ENCODE assay signal across 7 mouse cellular contexts in genomic region chrX:72918682-72919059, GRCm38 (mm10). TPM values are rescaled to one million over a fixed set of nuclear protein-coding genes. Genes with fewer than 3 reads are reported as not detected.
DNase-seq lines count a peak whose midpoint lies in the region; ATAC-seq and TF ChIP-seq lines count a peak whose summit lies in the region.

No protein-coding gene starts in this region.

- peak overlapping the region; percentile 61 for H3K4me2 ChIP-seq in lung, embryonic 15.5 days

- TF ChIP-seq CTCF in olfactory bulb, adult 2 months (IDR thresholded peaks at IDR 0.05; ENCODE audit: insufficient read depth, low read depth, low read length): no peak

- H3K9ac ChIP-seq in lung, embryonic 15.5 days: peak overlapping the region; percentile 45

- peak overlapping the region; percentile 56 for H3K4me3 ChIP-seq in lung, embryonic 15.5 days
- peak overlapping the region; percentile 64 for H3K4me3 ChIP-seq in forebrain, embryonic 10.5 days
- peak overlapping the region; percentile 63 for H3K4me3 ChIP-seq in limb, embryonic 10.5 days
- H3K4me3 ChIP-seq in olfactory bulb, adult 2 months (ENCODE audit: insufficient read depth, low read depth, low read length): peak overlapping the region; percentile 63

- 0 out of 2 replicates have a peak, but pooled peaks cover 8% of the 10 kb centered on the region for H3K4me1 ChIP-seq in lung, embryonic 15.5 days
- peaks cover 17% of the 10 kb centered on the region for H3K4me1 ChIP-seq in forebrain, embryonic 10.5 days
- no peaks in the 10 kb centered on the region for H3K4me1 ChIP-seq in limb, embryonic 10.5 days
- no peaks in the 10 kb centered on the region for H3K4me1 ChIP-seq in olfactory bulb, adult 2 months (ENCODE audit: control insufficient read depth, insufficient read depth, low read length)

- no peaks in the 10 kb centered on the region for H3K36me3 ChIP-seq in lung, embryonic 15.5 days
- peaks cover 13% of the 10 kb centered on the region; the same call in 1 of the 2 replicates for H3K36me3 ChIP-seq in forebrain, embryonic 10.5 days (replicated peaks)
- 0 out of 2 replicates have a peak, but pooled peaks cover 4% of the 10 kb centered on the region for H3K36me3 ChIP-seq in limb, embryonic 10.5 days

- WGBS in lung, embryonic 15.5 days: 10% methylated on average over 6 of the region's 6 CpGs
- 15% methylated on average over 6 of the region's 6 CpGs for WGBS in forebrain, embryonic 10.5 days
- WGBS in limb, embryonic 10.5 days: 16% methylated on average over 6 of the region's 6 CpGs
- WGBS in olfactory bulb, adult 2 months: 12% methylated on average over 6 of the region's 6 CpGs

- no peak for ATAC-seq in lung, embryonic 15.5 days (ENCODE audit: borderline replicate concordance, extremely low read depth, low FRiP score, low TSS enrichment)
- no peak for ATAC-seq in inflammation-experienced regulatory T-cells, adult 6 months

- no peak overlapping the region for H3K27ac ChIP-seq in lung, embryonic 15.5 days
- H3K27ac ChIP-seq in forebrain, embryonic 10.5 days: peak overlapping the region; percentile 85
- peak overlapping the region; percentile 79 for H3K27ac ChIP-seq in limb, embryonic 10.5 days
- peak overlapping the region; percentile 56; the same call in 1 of the 2 replicates for H3K27ac ChIP-seq in olfactory bulb, adult 2 months (ENCODE audit: insufficient read depth, low read depth, low read length)

- H3K9me3 ChIP-seq in lung, embryonic 15.5 days: no peaks in the 10 kb centered on the region
- H3K9me3 ChIP-seq in forebrain, embryonic 10.5 days: no peaks in the 10 kb centered on the region
- no peaks in the 10 kb centered on the region for H3K9me3 ChIP-seq in limb, embryonic 10.5 days (replicated peaks)

- no peak for TF ChIP-seq POLR2A in olfactory bulb, adult 2 months (IDR thresholded peaks at IDR 0.05; ENCODE audit: insufficient read depth, low read depth, low read length)

- DNase-seq in lung, postnatal 36 days: no peak
- DNase-seq in forebrain, embryonic 10.5 days (ENCODE audit: extremely low spot score, low spot score): no peak
- no peak for DNase-seq in limb, embryonic 10.5 days (ENCODE audit: low spot score)
- no peak for DNase-seq in adrenal gland, adult 18-20 months (ENCODE audit: low spot score in 2 of 2)

- no peaks in the 10 kb centered on the region for H3K27me3 ChIP-seq in lung, embryonic 15.5 days
- no peaks in the 10 kb centered on the region for H3K27me3 ChIP-seq in forebrain, embryonic 10.5 days (ENCODE audit: poor library complexity, severe bottlenecking)
- peaks cover 19% of the 10 kb centered on the region for H3K27me3 ChIP-seq in limb, embryonic 10.5 days (ENCODE audit: low read depth, poor library complexity, severe bottlenecking)

RNA-seq across cellular contexts. Expression of gene Nsdhl, which starts 0.3 kb away (rescaled TPM):
- polyA plus RNA-seq in lung, embryonic 15.5 days (2015; fragmentation: Nextera tagmentation; extraction: Ambion mirVana): 19.9 and 21.0 TPM in 2 replicates
- polyA plus RNA-seq in forebrain, embryonic 10.5 days (2016; fragmentation: Nextera tagmentation; extraction: Ambion mirVana): 39.3 and 40.2 TPM in 2 replicates
- 29.2 and 32.1 TPM in 2 replicates for polyA plus RNA-seq in limb, embryonic 10.5 days (2016; fragmentation: Nextera tagmentation; extraction: Ambion mirVana)
- not detected in 2 replicates for polyA plus RNA-seq in olfactory bulb, adult 2 months (2012; ENCODE audit: insufficient read depth, insufficient read length, low replicate concordance, missing spikeins)
- total RNA-seq in adrenal gland, adult 18-20 months (2021): 10 to 100 TPM; 33.8 to 60.0 TPM
- polyA plus RNA-seq in inflammation-experienced regulatory T-cells, adult 6 months (2017; shearing (Covaris generic)): 10 to 100 TPM; 22.2 to 33.4 (median 27.8) TPM

RNA-seq across cellular contexts. Expression of gene Cetn2, which starts 0.5 kb away (rescaled TPM):
- 85.8 and 87.0 TPM in 2 replicates for polyA plus RNA-seq in lung, embryonic 15.5 days (2015; fragmentation: Nextera tagmentation; extraction: Ambion mirVana)
- 97.2 and 98.9 TPM in 2 replicates for polyA plus RNA-seq in forebrain, embryonic 10.5 days (2016; fragmentation: Nextera tagmentation; extraction: Ambion mirVana)
- 74.9 and 80.1 TPM in 2 replicates for polyA plus RNA-seq in limb, embryonic 10.5 days (2016; fragmentation: Nextera tagmentation; extraction: Ambion mirVana)
- polyA plus RNA-seq in olfactory bulb, adult 2 months (2012; ENCODE audit: insufficient read depth, insufficient read length, low replicate concordance, missing spikeins): not detected in 2 replicates
- total RNA-seq in adrenal gland, adult 18-20 months (2021): 10 to 100 TPM; 44.5 to 45.3 TPM
- 100 to 1,000 TPM; 141 to 162 (median 151) TPM for polyA plus RNA-seq in inflammation-experienced regulatory T-cells, adult 6 months (2017; shearing (Covaris generic))

Comparison
In these comparisons a context has a peak if more than half of its experiments do, and no peak if none do; other contexts are left out.
1. RNA of gene Nsdhl, which starts 0.3 kb away (polyA plus RNA-seq): 39.3 to 40.2 TPM in forebrain, embryonic 10.5 days, 29.2 to 32.1 TPM in limb, embryonic 10.5 days, 22.2 to 33.4 TPM in inflammation-experienced regulatory T-cells, adult 6 months and 19.9 to 21.0 TPM in lung, embryonic 15.5 days; not detected in olfactory bulb, adult 2 months; every median in the first group is over 10 times any median in the second.
2. RNA of gene Cetn2, which starts 0.5 kb away (polyA plus RNA-seq): 141 to 162 TPM in inflammation-experienced regulatory T-cells, adult 6 months, 97.2 to 98.9 TPM in forebrain, embryonic 10.5 days, 85.8 to 87.0 TPM in lung, embryonic 15.5 days and 74.9 to 80.1 TPM in limb, embryonic 10.5 days; not detected in olfactory bulb, adult 2 months; every median in the first group is over 10 times any median in the second.
3. Peak in every context shown above with its lines, with median percentiles within 50 percentile points of each other: H3K4me3 ChIP-seq.